Mouse (Mus musculus) cerebellum, postnatal 25 days (tissue): ENCODE data around the gene Taf3.

Experiments used
- DNase-seq, 2 experiments: peaks; one replicate each; pipeline ENCODE4 v3.0.0; 2021; ENCODE audit warnings: mixed read lengths in 2 of 2

Taf3 gene

DNA sequence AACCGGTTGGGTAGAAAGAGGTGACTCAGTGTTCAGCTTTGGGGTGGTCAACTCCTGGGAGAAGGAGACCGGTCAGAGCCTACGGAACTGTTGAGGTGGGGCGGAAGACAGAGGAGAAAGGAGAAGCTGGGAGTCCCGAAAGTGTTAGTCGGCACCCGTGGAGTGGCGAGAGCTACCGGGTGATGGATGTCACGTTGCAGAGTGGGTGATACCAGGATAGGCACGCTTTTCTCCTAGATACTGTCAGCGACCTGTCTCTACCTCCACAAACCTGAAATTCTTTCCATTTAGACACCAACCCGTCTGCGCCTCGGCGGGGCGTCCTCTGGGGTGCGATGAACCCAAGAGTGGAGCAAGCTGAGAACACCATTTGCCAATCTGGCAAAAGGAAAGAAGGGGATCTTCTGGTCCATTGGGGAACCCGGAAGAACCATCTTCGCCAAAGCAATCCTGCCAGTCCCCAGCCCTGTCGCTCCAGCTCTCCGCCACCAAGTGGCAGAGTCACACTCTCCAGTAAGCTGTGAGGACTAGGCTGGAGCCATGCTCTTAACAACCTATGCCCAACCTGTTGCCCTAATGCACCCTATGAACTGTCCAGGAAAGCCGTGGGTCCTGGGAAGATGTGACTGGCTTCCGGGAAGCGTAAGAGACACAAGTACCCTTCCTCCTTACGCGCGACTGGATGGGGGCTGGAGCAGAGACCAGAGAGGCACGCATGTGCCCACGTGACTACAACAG is 159.3 kb downstream of the Taf3 start, which contains the start of gene 9230102O04Rik:
9230102O04Rik (minus strand) TSS at position 628 of the 738 bp plus-strand sequence.
- DNase-seq: peak; percentile 23 to 35

GRCm38 (mm10) chr2:9887636-9888035 is 160.8 kb downstream of the Taf3 start:
- DNase-seq: no peak

DNA sequence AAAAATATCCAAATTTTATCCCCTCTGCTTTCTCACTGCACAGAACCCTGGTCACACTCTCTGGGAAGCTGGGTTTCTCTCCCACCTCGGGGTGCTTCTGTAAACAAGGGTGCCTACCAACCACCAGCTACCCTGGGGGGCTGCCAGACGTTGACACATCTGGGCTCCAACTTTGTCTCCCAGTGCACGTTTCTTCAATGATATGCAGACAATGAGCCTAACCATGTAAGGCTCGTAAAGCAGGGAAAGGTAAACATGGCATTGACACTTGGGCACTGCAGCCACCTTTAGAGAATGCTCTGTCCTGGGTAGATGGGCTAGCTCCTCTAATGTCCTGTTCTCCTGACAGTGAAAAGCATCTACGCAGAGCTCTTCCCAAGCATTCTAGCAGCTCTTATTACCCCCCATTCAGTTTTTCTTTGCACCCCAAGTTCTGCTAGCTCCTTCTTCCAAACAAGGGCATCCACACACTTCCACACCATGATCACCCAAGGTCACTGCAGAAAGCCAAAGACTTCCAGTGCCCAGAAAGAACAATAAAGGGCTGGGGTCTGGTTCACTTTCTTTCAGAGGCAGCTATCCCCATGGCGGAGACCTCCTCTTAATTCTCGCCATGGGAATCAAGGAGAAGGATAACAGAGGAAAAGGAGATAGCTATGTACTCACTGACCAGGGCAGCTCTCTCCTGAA is 161.3 kb downstream of the Taf3 start:
- no peak for DNase-seq

DNA sequence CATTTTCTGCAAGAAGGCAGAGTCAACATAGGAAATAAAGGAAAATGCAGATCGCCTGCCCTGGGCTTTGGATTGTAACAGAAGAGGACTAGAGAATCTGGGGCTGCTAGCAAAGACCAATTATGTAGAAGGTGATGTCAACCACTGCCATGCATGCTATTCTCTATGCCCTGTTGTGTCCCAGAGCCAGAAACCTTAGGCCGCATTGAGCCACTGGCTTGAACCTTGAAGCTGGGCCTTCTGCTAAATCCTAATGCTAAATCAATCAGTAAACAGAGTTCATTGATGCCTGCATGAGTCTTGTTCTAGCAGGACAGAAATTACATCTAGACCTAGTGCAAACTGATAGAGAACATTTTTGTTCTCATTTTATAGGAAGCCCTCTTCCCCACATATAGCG is 162.4 kb downstream of the Taf3 start:
- no peak for DNase-seq

DNA sequence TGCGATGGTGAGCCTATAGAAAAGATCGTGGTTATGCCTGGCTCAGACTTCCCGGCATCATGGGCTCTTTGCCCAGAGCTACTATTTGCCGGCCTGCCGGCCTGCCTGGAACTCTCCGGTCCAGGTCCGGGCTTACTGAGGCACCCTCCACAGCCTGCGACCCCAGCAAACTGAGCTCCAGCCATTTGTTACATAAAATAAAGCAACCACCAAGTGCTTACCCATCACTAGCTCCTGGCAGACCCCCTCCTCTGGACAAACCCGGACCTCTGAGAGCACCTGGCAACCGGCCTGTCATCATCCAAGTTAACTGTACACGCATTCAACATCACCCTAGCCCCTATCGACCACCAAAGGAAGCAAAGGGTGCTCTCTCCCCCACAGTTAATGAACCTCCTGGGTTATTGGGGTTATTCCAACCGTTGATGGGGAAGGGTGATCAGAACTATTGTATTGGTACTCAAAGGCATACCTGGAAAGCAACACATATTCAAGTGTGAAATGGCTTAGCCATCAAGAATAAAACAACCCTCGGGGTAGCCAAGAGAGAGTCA is 163.1 kb downstream of the Taf3 start:
- peak; percentile 25 to 28 for DNase-seq

DNA sequence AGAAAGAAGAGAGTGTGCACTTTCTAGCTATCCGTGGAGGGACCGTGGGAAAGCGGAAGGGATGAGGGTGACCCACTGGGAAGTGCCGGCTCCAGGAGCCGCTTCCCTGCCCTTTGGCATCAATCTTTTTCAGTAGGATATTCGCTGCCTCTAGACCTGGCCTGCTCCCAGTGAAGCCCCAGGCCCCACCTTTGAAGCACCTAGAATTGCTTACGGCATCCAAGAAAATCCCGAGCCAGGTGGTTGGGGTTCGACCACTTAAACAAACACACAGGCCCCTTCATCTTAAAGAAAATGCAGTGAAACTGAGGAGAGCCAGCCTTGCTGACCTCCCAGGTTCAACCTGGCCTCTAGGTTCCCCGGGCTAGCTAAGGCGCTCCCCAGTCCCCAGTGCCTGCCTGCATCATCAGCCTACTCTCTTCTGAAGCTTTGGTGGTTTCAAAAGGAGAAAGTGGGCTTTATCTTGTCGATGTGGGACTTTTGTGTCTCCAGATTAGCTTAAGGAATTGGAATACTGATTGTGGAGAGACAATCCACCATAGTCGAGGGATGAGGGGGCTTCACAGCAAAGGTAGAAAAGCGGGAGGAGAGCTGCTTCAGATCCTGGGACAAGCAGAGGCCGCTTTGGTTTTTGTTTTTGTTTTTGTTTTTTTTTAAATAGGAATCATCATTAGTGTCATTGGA is 163.7 kb downstream of the Taf3 start:
- DNase-seq: peak in 1 of 2 experiments; percentile 20

DNA sequence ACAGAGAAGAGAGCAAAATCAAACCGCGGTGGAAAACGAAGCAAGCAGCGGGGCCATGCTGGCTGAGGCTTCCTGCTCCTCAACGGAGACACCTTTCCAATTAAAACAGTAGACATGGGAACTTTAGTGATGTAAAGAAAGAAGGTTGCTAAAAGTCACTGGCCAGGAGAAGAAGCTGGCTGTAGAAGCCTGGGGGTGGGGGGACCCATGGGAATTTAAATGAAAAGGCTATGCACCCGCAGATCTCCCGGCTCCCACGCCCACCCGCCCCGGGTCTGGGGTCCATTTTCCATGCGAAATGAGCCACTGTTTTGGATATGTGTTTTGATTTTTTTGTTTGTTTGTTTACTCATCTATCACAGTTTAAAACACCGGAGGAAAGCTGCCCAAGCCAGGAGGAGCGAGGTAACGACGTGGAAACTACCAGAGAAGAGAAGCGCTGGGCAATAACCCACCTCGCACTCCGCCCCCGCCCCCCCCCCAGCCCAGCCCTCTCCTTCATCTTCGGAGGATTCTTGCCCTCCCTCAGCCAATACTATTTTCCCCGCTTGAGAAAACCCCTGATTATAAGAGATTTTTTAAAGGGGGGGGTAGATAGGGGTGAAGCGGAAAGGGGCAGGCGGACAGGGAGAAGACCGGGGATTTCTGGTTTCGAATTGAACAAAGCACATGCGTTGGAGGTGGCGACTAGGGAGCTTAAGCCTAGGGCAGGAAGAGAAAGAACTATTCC is 164.4 kb downstream of the Taf3 start:
- DNase-seq: peak in 1 of 2 experiments; percentile 8

DNA sequence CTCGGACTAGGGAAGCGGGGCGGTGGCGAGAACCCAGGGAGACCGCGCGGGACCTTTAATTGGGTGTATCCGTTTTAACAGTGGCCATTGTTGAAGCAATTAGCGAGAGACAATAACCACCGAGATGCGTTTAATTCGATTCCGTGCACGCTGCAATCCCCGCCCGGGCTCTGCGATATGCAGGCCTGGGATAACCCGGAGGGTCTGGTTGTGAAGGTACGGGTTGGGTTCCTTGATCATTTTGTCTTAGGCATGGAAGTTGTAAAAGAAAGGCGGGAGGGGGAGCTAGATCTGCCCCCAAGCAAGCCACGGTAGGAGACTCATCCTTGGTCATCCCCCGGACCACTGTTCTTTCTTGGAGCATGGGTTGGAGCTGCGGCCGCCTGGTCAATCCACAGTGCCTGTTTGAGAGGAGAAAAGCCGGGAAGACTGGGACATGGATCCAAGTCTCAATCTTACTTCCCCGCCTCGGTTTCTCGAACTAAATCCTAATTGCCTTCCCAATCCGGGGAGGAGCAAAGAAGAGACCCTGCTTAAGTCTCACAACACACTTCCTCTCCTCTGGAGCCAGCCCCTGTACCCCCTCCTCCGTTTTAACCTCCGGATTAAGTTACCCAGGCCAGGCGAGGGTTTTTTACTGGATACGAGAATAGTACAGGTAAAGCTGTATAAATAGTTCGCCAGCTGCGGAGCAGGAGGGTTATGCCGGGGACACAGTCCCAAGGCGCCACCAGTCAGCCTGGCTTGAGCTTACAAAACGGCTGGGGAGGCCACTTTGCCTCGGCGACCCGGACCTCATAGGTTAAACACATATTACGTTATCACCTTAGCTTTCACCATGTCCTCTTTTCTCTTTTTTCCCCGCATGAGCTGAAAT is 165.2 kb downstream of the Taf3 start:
- DNase-seq: peak; percentile 36 to 60

DNA sequence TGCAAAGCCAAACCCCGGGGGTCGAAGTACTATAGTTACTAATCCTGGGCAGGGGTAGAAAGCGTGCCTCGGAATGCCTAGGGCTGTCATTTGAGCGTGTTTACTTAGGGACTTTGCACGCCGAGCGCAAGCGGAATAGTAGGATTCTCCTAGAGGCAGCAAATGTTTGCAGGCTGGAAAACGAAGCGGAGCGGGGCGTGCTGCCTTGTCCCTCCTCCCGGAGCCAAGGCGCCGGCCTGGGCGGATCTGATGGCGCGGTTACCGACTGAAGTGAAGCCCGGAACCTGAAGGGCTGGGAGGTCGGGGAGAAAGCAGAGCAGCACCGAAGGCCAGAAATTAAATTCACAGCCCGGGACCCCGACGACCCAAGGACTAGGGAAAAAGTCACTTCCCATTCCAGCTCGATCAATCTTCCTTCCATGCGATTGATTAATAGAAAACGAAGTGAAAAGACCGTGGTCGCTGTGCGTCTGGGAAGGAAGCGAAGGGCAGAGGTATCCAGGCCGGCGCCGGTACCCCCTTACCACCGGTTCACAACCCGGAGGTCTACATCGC is 165.9 kb downstream of the Taf3 start:
- DNase-seq: peak; percentile 44 to 51

DNA sequence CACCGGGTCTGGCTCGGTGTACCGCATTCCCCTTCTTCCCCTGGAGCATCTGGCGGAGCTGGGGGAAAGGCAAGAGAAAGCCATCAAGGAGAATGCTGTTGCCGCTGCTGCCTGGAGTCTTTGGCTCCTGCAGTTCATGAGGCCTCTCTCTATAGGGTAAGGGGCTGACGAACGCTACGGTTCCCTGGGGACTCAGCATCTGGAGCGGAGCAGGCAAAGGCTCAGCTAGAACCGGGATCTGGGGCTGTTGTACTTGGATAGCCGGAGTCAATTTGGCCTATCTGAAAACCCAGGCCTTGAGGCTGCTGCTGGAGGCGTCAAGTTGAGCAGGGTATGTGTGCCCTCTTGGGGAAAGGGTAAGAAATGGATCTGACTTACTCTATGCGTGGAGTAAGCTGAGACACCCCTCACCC is 166.8 kb downstream of the Taf3 start:
- peak in 1 of 2 experiments; percentile 17 for DNase-seq

- no peak for DNase-seq
These were observed 167.3 kb downstream of the Taf3 start, which contains the start of gene 4930412O13Rik for GRCm38 (mm10) chr2:9881051-9881591. TSS of gene 4930412O13Rik (plus strand) at chr2:9881252.

DNA sequence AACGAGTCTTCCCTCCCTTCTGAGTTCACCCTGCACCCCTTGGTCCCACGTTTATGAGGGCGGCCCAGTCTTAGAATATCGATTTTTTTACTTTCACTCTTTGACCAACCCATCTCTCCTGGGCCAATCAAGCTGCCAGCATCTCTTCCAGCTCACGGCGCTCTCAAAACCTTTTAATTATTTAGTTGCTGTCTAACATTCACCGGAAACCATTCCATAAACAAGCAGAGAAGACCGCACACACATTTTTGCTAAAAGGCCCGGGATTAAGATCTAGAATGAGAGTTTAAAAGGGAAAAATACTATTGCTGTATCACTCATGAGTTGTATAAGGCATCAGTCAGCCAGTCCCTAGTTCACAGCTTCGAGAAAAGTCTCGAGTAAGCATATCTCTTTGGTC is 168.1 kb downstream of the Taf3 start:
- DNase-seq: no peak

- peak; percentile 71 to 81 for DNase-seq
These were observed 168.9 kb downstream of the Taf3 start for GRCm38 (mm10) chr2:9879493-9879892.

DNA sequence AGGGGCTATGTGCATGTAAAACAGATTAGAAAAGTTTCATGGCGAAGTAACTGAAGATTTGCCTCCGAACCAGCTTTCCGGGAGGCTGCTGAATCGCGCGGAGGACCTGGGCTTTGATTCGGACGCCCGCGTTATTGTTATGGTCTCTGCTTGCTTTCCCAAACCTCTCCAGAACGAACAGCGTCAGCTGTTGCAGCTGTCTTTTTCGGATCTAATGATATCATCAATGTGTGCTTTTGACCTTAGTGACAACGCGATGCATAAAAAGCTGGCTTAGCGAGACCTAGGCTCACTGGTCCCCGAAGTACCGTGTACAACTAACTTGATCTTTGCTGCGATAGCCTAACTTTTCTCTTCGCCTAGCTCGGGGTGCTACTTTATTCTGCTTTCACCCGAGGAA is 169.3 kb downstream of the Taf3 start:
- peak; percentile 19 to 44 for DNase-seq

DNA sequence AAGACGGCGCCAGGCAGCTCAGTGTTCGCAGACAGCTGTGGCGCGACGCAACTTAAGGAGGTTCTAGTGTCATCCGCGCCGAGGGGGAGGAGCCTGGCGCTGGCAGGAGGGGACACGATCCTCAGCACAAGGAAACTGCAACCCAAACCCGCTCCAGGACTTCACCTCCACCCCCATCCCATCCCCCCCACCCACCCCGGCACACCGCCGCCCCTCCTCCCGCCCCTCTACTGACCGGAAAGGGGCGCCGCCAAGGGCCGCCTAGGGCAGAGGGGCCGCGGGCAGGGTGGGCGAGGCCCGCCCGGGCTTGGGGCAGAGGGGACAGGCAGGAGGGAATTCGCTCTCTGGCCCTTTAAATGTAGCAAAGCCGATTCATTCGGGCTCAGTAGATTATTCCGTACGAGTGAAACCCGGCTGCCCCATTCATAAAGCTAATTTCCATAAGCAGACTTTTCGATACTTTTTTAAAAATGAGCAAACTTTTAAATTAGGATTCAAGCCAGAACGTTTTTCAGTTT is 169.8 kb downstream of the Taf3 start:
- peak in 1 of 2 experiments; percentile 19 for DNase-seq

GRCm38 (mm10) chr2:9877966-9878563 is 170.3 kb downstream of the Taf3 start:
- DNase-seq: peak in 1 of 2 experiments; percentile 15

DNA sequence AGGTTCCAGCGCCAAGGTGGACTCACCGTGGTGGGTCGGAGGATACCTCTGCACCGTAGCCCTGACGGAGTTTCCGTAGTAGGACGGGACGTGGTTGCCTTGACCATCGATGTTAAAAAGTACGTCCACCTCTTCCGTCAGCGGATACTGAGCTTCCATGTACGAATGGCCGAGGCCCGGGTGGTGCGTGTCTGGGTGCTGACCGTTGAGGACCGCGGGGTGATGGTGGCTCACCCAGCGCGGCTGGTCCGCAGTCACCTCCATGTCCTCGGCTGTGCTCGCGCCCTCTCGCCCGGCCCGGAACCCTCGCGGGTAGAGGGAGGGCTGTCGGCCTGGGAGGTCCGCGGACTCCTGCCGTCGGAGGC is 171.1 kb downstream of the Taf3 start:
- DNase-seq: peak; percentile 22 to 40

- peak in 1 of 2 experiments; percentile 15 for DNase-seq
These were observed 171.6 kb downstream of the Taf3 start for GRCm38 (mm10) chr2:9876621-9877325.

GRCm38 (mm10) chr2:9875676-9876357 is 172.6 kb downstream of the Taf3 start:
- no peak for DNase-seq
